Mouse (Mus musculus) limb, embryonic 11.5 days (tissue): ENCODE results near the gene Irak1. TPM values are rescaled to one million over a fixed set of nuclear protein-coding genes. Genes with fewer than 3 reads are reported as not detected.

Experiments
- ATAC-seq: fragments of 200-750 bp; cut with Nextera tagmentation; 2 replicates; pipeline ENCODE4 v1.8.0; 2017; ENCODE audit warnings: low read depth; ENCODE audit not compliant: insufficient number of reproducible peaks, low FRiP score, low TSS enrichment
- DNase-seq: peaks from one replicate; pipeline ENCODE4 v3.0.0-alpha.2; 2015; ENCODE audit warnings: low spot score
- H3K27ac ChIP-seq: fragments of 300-500 bp; sonication (generic); replicated peaks from 2 replicates; pipeline ENCODE4 v1.5.1; 2014; ENCODE audit warnings: low read depth, mild to moderate bottlenecking, low read length
- H3K27me3 ChIP-seq: fragments of 300-500 bp; sonication (generic); 2 replicates; pipeline ENCODE4 v1.6.1; 2014; ENCODE audit warnings: mild to moderate bottlenecking, low read length, mixed read lengths; ENCODE audit not compliant: control insufficient read depth, insufficient read depth
- H3K36me3 ChIP-seq: fragments of 300-500 bp; sonication (generic); 2 replicates; pipeline ENCODE4 v1.6.1; 2014; ENCODE audit warnings: mild to moderate bottlenecking, low read length, moderate library complexity, mixed read lengths; ENCODE audit not compliant: control insufficient read depth, insufficient read depth
- H3K4me1 ChIP-seq: fragments of 300-500 bp; sonication (generic); 2 replicates; pipeline ENCODE4 v1.6.1; 2014; ENCODE audit warnings: low read length, mixed read lengths; ENCODE audit not compliant: control insufficient read depth, insufficient read depth
- H3K4me2 ChIP-seq: fragments of 300-500 bp; sonication (generic); 2 replicates; pipeline ENCODE4 v1.6.1; 2014; ENCODE audit warnings: low read depth, mild to moderate bottlenecking, moderate library complexity; ENCODE audit not compliant: severe bottlenecking
- H3K4me3 ChIP-seq: fragments of 300-500 bp; sonication (generic); 2 replicates; pipeline ENCODE4 v1.5.1; 2014; ENCODE audit warnings: low read depth, low read length
- H3K9ac ChIP-seq: fragments of 300-500 bp; sonication (generic); 2 replicates; pipeline ENCODE4 v1.6.1; 2014; ENCODE audit warnings: mild to moderate bottlenecking, low read length
- H3K9me3 ChIP-seq: fragments of 300-500 bp; sonication (generic); 2 replicates; pipeline ENCODE4 v1.6.1; 2016; ENCODE audit warnings: low read length; ENCODE audit not compliant: control insufficient read depth
- WGBS: fragments of 180-500 bp; shearing (Covaris S2); extraction: QIAGEN DNeasy Blood & Tissue Kit; methylation state at CpG from one replicate; pipeline ENCODE4 v1.1.7; 2014; 5-methylcytosine and 5-hydroxymethylcytosine counted together
- polyA plus RNA-seq: library from polyadenylated mRNA; unstranded; fragments of >200 nt; fragmentation: Nextera tagmentation; extraction: Ambion mirVana; gene quantifications from 2 replicates; pipeline ENCODE4 v1.2.1, GENCODE M21; 2014

Gene Irak1
- polyA plus RNA-seq, 1 experiment from 2014 or later, result 40.3 TPM

- 50% methylated on average over 8 of the region's 8 CpGs for WGBS
- H3K36me3 ChIP-seq, result no peaks in the 10 kb centered on the region
- H3K9me3 ChIP-seq, result no peaks in the 10 kb centered on the region
- H3K9ac ChIP-seq, result no peak overlapping the region
- no peak for ATAC-seq
- H3K27ac ChIP-seq, result no peak overlapping the region
- H3K4me1 ChIP-seq, result no peaks in the 10 kb centered on the region
- H3K4me2 ChIP-seq, result no peak overlapping the region
- H3K27me3 ChIP-seq, result no peaks in the 10 kb centered on the region
- no peak for DNase-seq
- no peak overlapping the region for H3K4me3 ChIP-seq
Observed at GRCm38 (mm10) chrX:74008063-74008462, 15.7 kb downstream of the Irak1 start.

GRCm38 (mm10) chrX:74006401-74006800 lies 17.3 kb downstream of the Irak1 start:
- H3K36me3 ChIP-seq, result no peaks in the 10 kb centered on the region
- H3K9me3 ChIP-seq, result no peaks in the 10 kb centered on the region
- H3K27ac ChIP-seq, result no peak overlapping the region
- H3K4me3 ChIP-seq, result no peak overlapping the region
- 87% methylated on average over 21 of the region's 21 CpGs for WGBS
- H3K9ac ChIP-seq, result no peak overlapping the region
- H3K4me1 ChIP-seq, result no peaks in the 10 kb centered on the region
- no peak for ATAC-seq
- no peaks in the 10 kb centered on the region for H3K27me3 ChIP-seq
- DNase-seq, result no peak
- H3K4me2 ChIP-seq, result no peak overlapping the region

- 66% methylated on average over 2 of the region's 2 CpGs for WGBS
- no peaks in the 10 kb centered on the region for H3K27me3 ChIP-seq
- H3K4me2 ChIP-seq, result no peak overlapping the region
- no peak overlapping the region for H3K9ac ChIP-seq
- H3K9me3 ChIP-seq, result no peaks in the 10 kb centered on the region
- no peak overlapping the region for H3K27ac ChIP-seq
- H3K36me3 ChIP-seq, result no peaks in the 10 kb centered on the region
- H3K4me3 ChIP-seq, result no peak overlapping the region
- ATAC-seq (no peak), DNase-seq (no peak)
- no peaks in the 10 kb centered on the region for H3K4me1 ChIP-seq
Observed at GRCm38 (mm10) chrX:74003644-74004043, 20.1 kb downstream of the Irak1 start.

DNA sequence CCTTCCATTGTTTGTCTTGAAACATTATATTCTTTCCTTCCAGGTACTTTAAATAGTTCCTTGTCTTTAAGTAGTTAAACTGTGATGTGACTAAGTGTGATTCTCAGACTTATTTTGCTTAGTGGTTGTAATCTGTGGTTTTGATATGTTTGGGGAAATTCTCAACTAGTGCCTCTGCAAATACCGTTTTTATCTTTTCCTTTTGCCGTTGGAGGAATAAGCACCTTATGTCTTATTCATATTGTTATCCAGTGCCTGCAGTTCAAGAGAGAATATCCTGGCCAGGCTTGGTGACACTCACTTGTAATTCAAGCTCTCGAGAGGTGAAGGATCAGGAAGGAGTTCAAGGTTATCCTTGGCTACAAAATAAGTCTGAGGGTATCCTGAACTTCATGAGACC lies 22.7 kb downstream of the Irak1 start:
- WGBS, result 84% methylated on average over 3 of the region's 3 CpGs
- Histone ChIP-seq H3K9ac (no peak overlapping the region), H3K9me3 (no peaks in the 10 kb centered on the region), H3K4me1 (no peaks in the 10 kb centered on the region), H3K36me3 (no peaks in the 10 kb centered on the region), H3K27ac (no peak overlapping the region), H3K27me3 (no peaks in the 10 kb centered on the region), H3K4me2 (no peak overlapping the region), H3K4me3 (no peak overlapping the region)
- DNase-seq, result no peak
- ATAC-seq, result no peak

GRCm38 (mm10) chrX:73998911-73999869 lies 24.5 kb downstream of the Irak1 start:
- no peak overlapping the region for H3K27ac ChIP-seq
- no peaks in the 10 kb centered on the region for H3K36me3 ChIP-seq
- H3K4me3 ChIP-seq, result no peak overlapping the region
- 33% methylated on average over 8 of the region's 8 CpGs for WGBS
- H3K4me2 ChIP-seq, result no peak overlapping the region
- no peaks in the 10 kb centered on the region for H3K27me3 ChIP-seq
- DNase-seq (peak; percentile 24), ATAC-seq (no peak)
- no peaks in the 10 kb centered on the region for H3K9me3 ChIP-seq
- H3K9ac ChIP-seq, result no peak overlapping the region
- no peaks in the 10 kb centered on the region for H3K4me1 ChIP-seq

DNA sequence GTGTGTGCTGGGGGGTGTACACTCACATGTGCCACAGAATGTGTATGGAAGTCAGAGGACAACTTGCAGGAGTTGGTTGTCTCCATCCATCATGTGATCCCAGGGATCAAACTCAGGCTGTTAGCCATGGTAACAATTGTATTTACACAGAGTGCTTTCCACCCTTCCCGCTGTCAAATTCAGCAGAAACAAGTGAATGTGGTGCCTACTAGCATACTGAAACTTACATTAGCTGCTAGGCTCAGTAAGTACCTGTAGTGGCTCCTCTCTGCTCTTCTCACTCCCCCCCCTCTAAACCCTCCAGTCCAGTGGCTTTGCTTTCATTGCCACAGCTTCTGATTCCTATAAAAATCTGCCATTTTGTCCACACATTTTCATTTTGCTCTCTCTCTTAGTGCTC lies 45.9 kb downstream of the Irak1 start:
- no peaks in the 10 kb centered on the region for H3K27me3 ChIP-seq
- WGBS, result 82% methylated on average over 1 of the region's 1 CpGs
- ATAC-seq, result no peak

GRCm38 (mm10) chrX:73976283-73976682 lies 47.4 kb downstream of the Irak1 start:
- no peaks in the 10 kb centered on the region for H3K27me3 ChIP-seq
- H3K4me2 ChIP-seq, result no peak overlapping the region
- no peaks in the 10 kb centered on the region for H3K4me1 ChIP-seq
- no peak overlapping the region for H3K9ac ChIP-seq
- no peak overlapping the region for H3K4me3 ChIP-seq
- H3K27ac ChIP-seq, result no peak overlapping the region
- ATAC-seq, result no peak
- H3K9me3 ChIP-seq, result no peaks in the 10 kb centered on the region
- 90% methylated on average over 2 of the region's 2 CpGs for WGBS
- H3K36me3 ChIP-seq, result no peaks in the 10 kb centered on the region
- no peak for DNase-seq

More for the DNA sequence above, 45.9 kb downstream of the Irak1 start:
- Histone ChIP-seq H3K36me3 (no peaks in the 10 kb centered on the region), H3K4me3 (no peak overlapping the region), H3K4me1 (no peaks in the 10 kb centered on the region), H3K9me3 (no peaks in the 10 kb centered on the region), H3K4me2 (no peak overlapping the region), H3K9ac (no peak overlapping the region), H3K27ac (no peak overlapping the region)
- no peak for DNase-seq

DNA sequence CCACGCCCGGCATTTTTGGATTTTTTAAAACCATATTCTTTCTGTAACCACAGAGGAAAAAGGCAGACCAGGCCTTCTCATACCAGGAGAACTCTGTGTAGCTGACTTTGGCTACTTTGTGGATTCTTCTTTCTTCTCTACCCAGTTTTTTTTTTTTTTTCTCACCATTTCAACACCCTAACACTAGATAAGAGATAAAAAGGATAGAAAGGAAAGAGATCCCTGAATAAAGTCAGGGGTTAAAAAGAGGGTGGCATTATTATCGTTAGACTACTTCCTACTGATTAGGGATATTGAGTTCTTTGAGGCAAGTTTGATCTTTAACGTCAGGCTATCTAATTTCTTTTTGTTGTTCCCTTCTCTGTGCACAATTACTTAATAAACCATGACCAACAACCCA lies 50.9 kb downstream of the Irak1 start:
- no peak for ATAC-seq
- WGBS, result 88% methylated on average over 4 of the region's 4 CpGs

More for the DNA sequence above, 50.9 kb downstream of the Irak1 start:
- no peaks in the 10 kb centered on the region for H3K27me3 ChIP-seq
- no peak overlapping the region for H3K9ac ChIP-seq
- H3K36me3 ChIP-seq, result no peaks in the 10 kb centered on the region
- no peak overlapping the region for H3K27ac ChIP-seq
- H3K9me3 ChIP-seq, result no peaks in the 10 kb centered on the region
- no peak overlapping the region for H3K4me2 ChIP-seq
- DNase-seq, result no peak
- H3K4me1 ChIP-seq, result no peaks in the 10 kb centered on the region
- H3K4me3 ChIP-seq, result no peak overlapping the region
